Mouse (Mus musculus): ENCODE data around the gene Ccdc163. TPM values are rescaled to one million over a fixed set of nuclear protein-coding genes. Genes with fewer than 3 reads are reported as not detected.

Gene Ccdc163
- polyA plus RNA-seq, 1 experiment from 2014 or later, result 38.5 TPM

DNA sequence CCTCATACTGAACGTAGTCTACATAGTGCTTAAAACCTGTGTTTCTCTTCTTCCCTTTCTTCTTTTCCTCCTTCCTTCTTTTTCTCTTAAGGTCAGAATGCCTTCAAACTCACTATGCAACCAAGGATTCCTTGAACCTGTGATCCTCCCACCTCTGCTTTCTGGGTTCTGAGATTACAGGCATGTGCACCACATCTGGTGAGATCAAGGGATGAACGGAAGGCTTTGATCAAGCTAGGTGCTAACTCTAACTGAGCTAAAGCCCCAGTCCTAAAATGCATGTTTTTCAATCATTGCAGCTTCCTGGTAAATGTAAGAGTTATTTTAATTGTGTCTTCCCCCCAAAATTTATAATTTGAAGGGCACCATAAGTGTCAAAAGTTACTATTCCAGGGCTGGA is 26.7 kb downstream of the Ccdc163 start:
- no peak for DNase-seq (ENCODE audit: low spot score)
- H3K27me3 ChIP-seq (replicated peaks; ENCODE audit: low read depth, poor library complexity, severe bottlenecking), result no peaks in the 10 kb centered on the region
- H3K4me3 ChIP-seq, result no peak overlapping the region
- no peak overlapping the region for H3K27ac ChIP-seq (replicated peaks)
- 90% methylated on average over 2 of the region's 2 CpGs for WGBS
- peaks cover 6% of the 10 kb centered on the region; the same call in 1 of the 2 replicates for H3K4me1 ChIP-seq
- H3K9me3 ChIP-seq, result no peaks in the 10 kb centered on the region
- H3K36me3 ChIP-seq (replicated peaks), result no peaks in the 10 kb centered on the region

DNA sequence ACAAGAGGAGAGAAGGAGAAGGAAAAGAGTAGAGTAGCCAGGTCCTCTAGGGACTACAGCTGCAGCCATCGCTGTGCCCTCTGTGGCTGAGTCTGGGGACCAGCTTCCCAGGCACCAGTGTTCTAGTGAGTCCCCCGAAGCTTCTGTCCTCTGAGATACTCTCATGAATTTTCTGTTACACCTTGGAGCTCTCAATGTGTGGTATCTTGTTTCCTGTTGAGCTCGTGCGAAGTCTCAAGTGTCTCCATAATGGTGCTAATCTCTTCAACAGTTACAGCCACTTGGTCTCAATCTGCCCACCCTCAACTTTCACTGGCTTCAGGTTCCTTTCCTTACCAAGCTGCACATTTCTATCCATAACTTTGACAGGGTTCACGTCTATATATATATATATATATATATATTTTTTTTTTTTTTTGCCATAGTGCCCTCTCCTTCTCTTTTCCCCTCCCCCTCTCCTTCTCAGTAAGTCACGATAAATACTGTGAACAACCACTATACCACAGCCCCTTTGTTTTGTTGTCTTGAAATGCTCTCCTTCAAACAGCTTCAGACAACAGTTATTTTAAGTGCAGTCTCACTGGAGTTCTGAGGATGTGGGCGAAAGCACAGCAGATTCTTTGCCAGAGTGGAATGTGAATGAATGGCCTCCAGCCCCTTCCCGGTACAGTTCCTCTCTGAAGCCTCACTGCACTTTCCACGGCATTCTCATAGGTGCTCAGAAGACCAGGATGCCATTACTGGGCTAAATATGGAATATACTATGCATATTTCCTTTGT is 30.9 kb downstream of the Ccdc163 start:
- Histone ChIP-seq H3K9me3 (no peaks in the 10 kb centered on the region), H3K36me3 (replicated peaks) (no peaks in the 10 kb centered on the region), H3K27me3 (replicated peaks; ENCODE audit: low read depth, poor library complexity, severe bottlenecking) (no peaks in the 10 kb centered on the region), H3K27ac (replicated peaks) (no peak overlapping the region), H3K4me1 (peaks cover 6% of the 10 kb centered on the region; the same call in 1 of the 2 replicates), H3K4me3 (no peak overlapping the region)
- DNase-seq (ENCODE audit: low spot score), result no peak
- WGBS, result 84% methylated on average over 9 of the region's 9 CpGs

DNA sequence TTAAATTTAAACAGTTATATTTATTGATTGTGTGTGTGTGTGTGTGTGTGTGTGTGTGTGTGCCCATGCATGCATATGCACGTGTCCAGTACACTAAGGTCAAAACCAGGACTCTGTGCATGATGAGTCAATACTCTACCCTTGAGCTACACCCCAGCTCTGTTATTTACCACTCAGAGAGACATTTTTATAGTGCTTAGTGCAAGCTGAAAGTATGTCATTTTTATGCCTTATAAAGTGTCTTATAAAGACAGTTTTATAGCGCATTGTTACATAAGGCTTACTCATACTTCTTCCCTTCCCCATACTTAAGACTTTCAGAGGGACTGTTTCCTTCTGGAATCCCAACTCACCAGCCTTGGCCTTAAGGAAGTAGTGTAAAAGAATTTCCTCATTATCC is 41.4 kb downstream of the Ccdc163 start:
- Histone ChIP-seq H3K4me1 (no peaks in the 10 kb centered on the region), H3K9me3 (no peaks in the 10 kb centered on the region), H3K27me3 (replicated peaks; ENCODE audit: low read depth, poor library complexity, severe bottlenecking) (no peaks in the 10 kb centered on the region), H3K4me3 (no peak overlapping the region), H3K36me3 (replicated peaks) (no peaks in the 10 kb centered on the region), H3K27ac (replicated peaks) (no peak overlapping the region)
- WGBS, result 89% methylated on average over 2 of the region's 2 CpGs
- no peak for DNase-seq (ENCODE audit: low spot score)

DNA sequence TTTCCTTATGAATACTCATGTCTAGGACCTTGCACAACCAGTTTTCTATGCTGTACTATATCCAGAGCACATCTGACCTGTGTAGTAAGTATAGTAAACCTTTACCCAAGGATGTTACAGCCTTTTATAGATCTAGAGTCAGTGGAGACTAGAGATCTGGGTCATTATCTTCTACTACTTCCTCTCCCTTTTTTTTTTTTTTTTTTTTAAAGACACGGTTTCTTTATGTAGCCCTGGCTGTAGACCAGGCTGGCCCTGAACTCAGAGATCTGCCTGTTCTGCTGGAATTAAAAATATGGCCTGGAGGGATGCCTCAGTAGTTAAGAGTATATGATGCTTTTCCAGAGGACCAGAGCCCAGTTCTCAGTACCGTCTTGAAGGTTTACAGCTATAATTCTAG is 53.6 kb downstream of the Ccdc163 start:
- no peak for DNase-seq (ENCODE audit: low spot score)
- 0 out of 2 replicates have a peak, but pooled peaks cover 4% of the 10 kb centered on the region for H3K36me3 ChIP-seq (replicated peaks)
- WGBS, result 86% methylated on average over 2 of the region's 2 CpGs
- H3K9me3 ChIP-seq, result no peaks in the 10 kb centered on the region
- no peak overlapping the region for H3K27ac ChIP-seq (replicated peaks)
- H3K27me3 ChIP-seq (replicated peaks; ENCODE audit: low read depth, poor library complexity, severe bottlenecking), result no peaks in the 10 kb centered on the region
- H3K4me3 ChIP-seq, result no peak overlapping the region
- no peaks in the 10 kb centered on the region for H3K4me1 ChIP-seq

DNA sequence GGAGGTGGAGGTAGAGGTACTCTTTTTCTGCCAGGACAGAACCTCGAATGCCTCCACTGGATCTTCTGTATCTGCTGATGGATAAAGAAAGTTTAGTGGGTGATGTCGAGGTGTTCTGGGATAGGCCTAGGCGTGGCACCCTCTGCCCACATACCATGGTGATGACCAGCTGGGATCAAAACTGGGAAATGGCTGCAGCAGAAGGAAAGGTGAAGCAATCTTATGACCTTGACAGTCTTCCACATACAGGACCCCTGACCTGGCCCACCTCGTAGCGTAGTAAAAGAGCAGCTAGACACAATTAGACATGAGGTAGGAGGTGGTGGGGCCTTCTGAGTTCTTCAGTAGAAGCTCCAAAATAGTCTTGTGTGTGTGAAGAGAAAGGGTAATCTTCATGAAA is 55.7 kb downstream of the Ccdc163 start:
- 89% methylated on average over 5 of the region's 5 CpGs for WGBS
- Histone ChIP-seq H3K4me1 (no peaks in the 10 kb centered on the region), H3K27me3 (replicated peaks; ENCODE audit: low read depth, poor library complexity, severe bottlenecking) (no peaks in the 10 kb centered on the region)

DNA sequence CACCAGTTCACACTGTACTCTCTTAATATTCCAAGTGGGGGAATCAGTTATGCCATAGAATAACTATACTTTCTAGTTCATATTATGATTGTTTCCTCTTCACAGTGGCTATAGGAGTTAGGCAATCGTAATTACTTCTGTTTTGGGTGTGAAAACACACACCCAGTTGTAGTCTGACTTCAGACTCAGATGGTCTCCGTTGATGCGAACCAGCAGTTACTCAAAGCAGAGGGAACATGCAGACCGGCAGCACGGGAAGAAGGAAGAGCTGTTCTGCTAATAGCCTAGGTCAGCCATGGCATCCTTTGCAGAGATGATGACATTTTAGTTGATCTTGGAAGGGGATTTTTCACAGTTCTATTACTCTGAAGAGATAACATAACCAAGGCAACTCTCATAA is 60.2 kb downstream of the Ccdc163 start:
- Histone ChIP-seq H3K9me3 (no peaks in the 10 kb centered on the region), H3K4me1 (no peaks in the 10 kb centered on the region), H3K27ac (replicated peaks) (no peak overlapping the region), H3K36me3 (replicated peaks) (no peaks in the 10 kb centered on the region), H3K27me3 (replicated peaks; ENCODE audit: low read depth, poor library complexity, severe bottlenecking) (no peaks in the 10 kb centered on the region), H3K4me3 (no peak overlapping the region)
- DNase-seq (ENCODE audit: low spot score), result no peak
- 85% methylated on average over 5 of the region's 5 CpGs for WGBS

More for the DNA sequence above, 55.7 kb downstream of the Ccdc163 start:
- Histone ChIP-seq H3K9me3 (no peaks in the 10 kb centered on the region), H3K4me3 (no peak overlapping the region), H3K27ac (replicated peaks) (no peak overlapping the region), H3K36me3 (replicated peaks) (no peaks in the 10 kb centered on the region)
- no peak for DNase-seq (ENCODE audit: low spot score)

DNA sequence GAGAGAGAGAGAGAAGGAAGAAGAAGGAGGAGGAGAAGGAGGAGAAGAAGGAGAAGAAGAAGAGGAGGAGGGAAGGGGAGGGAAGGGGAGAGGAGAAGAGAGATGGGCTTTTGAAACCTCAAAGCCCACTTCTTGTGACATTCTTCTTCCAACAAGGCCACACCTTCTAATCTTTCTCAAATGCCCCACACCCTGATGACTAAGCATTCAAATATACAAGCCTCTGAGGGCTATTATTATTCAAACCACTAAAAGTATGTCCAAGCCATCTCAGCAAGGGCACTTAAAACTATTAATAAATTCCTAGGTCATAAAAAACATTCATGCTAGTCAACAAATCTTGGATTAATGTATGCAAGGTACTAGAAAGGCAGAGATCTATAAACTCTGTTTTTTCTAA is 60.8 kb downstream of the Ccdc163 start:
- DNase-seq (ENCODE audit: low spot score), result no peak
- H3K27ac ChIP-seq (replicated peaks), result no peak overlapping the region
- no peak overlapping the region for H3K4me3 ChIP-seq
- H3K27me3 ChIP-seq (replicated peaks; ENCODE audit: low read depth, poor library complexity, severe bottlenecking), result no peaks in the 10 kb centered on the region
- no peaks in the 10 kb centered on the region for H3K4me1 ChIP-seq
- H3K9me3 ChIP-seq, result no peaks in the 10 kb centered on the region
- no peaks in the 10 kb centered on the region for H3K36me3 ChIP-seq (replicated peaks)

DNA sequence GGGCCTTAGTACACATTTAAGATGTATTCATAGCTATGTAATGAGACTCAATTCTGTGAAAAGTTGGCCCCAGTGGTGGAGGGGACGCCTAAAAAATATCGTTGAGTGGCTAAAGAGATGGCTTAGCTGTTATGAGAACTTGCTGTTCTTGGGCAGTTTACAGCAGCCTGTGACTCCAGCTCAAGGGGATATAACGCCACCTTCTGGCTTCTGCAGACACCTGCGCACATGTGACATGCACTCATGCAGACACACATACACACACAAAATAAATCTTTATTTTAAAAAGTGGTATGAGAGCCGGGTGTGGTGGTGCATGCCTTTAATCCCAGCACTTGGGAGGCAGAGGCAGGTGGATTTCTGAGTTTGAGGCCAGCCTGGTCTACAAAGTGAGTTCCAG is 68.1 kb downstream of the Ccdc163 start:
- 91% methylated on average over 5 of the region's 5 CpGs for WGBS
- Histone ChIP-seq H3K9me3 (no peaks in the 10 kb centered on the region), H3K4me1 (peaks cover 2% of the 10 kb centered on the region; the same call in 1 of the 2 replicates), H3K27ac (replicated peaks) (no peak overlapping the region), H3K36me3 (replicated peaks) (no peaks in the 10 kb centered on the region), H3K27me3 (replicated peaks; ENCODE audit: low read depth, poor library complexity, severe bottlenecking) (no peaks in the 10 kb centered on the region), H3K4me3 (no peak overlapping the region)
- no peak for DNase-seq (ENCODE audit: low spot score)

DNA sequence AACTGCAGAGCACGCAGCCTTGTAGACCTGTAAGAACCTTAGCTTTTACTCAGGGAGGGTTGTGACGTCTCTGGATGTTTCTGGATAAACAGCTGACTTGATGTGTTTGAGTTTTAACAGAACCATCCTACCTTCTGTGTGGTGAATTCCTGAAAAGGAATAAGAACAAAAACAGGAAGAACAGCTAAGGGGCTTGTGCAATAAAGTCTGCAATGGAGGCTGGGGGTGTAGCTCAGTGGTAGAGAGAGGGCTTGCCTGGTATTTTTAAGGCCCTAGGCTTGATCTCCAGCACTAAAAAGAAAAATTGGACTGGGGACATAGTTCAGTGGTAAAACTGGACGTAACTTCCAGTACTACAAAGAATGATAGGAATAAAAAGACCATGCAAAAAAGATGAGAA is 68.8 kb downstream of the Ccdc163 start:
- Histone ChIP-seq H3K27ac (replicated peaks) (no peak overlapping the region), H3K27me3 (replicated peaks; ENCODE audit: low read depth, poor library complexity, severe bottlenecking) (no peaks in the 10 kb centered on the region), H3K36me3 (replicated peaks) (no peaks in the 10 kb centered on the region), H3K4me1 (peaks cover 6% of the 10 kb centered on the region), H3K4me3 (no peak overlapping the region), H3K9me3 (no peaks in the 10 kb centered on the region)
- DNase-seq (ENCODE audit: low spot score), result no peak
- 93% methylated on average over 3 of the region's 3 CpGs for WGBS

DNA sequence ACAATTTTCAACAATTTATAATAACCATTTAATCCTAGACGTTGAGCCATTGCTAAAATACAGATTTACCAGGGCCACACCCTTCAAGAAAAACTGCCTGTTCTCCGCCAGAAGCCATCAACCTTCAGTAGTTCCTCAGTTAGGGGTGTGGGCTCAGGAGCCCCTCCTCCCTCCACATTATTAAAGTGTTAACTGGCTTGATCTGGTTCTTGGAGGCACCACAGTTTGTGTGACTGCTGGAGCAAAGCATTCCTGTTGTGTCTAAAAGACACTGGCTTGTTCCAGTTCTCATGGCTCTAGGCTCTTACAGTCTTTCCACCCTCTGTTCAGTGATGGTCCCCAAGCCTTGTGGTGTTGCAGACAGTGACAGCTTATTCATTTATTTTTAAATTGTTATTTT is 72.2 kb downstream of the Ccdc163 start:
- Histone ChIP-seq H3K4me1 (peaks cover 10% of the 10 kb centered on the region), H3K36me3 (replicated peaks) (no peaks in the 10 kb centered on the region), H3K27me3 (replicated peaks; ENCODE audit: low read depth, poor library complexity, severe bottlenecking) (no peaks in the 10 kb centered on the region), H3K9me3 (no peaks in the 10 kb centered on the region), H3K27ac (replicated peaks) (no peak overlapping the region), H3K4me3 (no peak overlapping the region)
- DNase-seq (ENCODE audit: low spot score), result no peak
- WGBS, result 78% methylated on average over 2 of the region's 2 CpGs

DNA sequence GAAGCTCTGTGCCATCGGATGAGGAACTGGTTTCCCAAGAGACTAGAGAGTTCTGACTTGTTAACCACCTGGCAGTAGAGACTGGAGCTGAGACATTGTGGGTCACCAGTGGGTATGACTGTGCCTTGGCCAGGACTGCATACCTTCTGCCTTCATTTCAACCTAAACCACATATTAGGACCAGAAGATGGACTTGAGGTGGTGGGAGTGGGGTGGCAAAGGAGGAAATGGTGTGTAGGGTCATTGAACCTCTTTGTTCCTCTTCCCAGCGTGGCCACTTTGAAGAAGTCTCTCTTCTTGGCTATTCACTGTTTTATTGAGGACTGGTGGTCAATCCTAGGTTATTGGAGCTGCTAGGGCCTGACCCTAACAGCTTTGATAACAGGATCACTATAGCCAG is 73.1 kb downstream of the Ccdc163 start:
- Histone ChIP-seq H3K27ac (replicated peaks) (no peak overlapping the region), H3K4me3 (no peak overlapping the region), H3K9me3 (no peaks in the 10 kb centered on the region), H3K36me3 (replicated peaks) (no peaks in the 10 kb centered on the region), H3K4me1 (peaks cover 10% of the 10 kb centered on the region), H3K27me3 (replicated peaks; ENCODE audit: low read depth, poor library complexity, severe bottlenecking) (no peaks in the 10 kb centered on the region)
- DNase-seq (ENCODE audit: low spot score), result no peak
- 46% methylated on average over 2 of the region's 2 CpGs for WGBS

DNA sequence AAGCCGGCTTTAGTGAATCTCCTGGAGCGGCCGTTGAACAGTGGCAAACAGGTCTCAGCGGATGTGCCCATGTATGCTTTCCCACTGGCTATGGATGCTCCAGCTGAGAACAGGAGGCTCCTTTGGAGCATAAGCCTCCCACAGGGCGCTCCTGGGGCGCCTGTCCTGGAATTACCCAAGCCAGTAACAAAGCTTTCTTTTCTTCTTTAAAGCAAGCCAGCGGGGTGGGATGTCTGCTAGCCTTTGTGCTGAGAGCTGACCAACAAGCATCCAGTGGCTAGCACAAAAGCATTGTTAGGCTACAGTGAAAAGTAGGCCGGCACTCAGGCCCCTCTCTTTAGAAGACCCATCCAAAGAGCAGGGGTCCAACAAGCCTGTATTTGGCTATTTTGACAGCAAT is 73.9 kb downstream of the Ccdc163 start:
- peak; percentile 23 for DNase-seq (ENCODE audit: low spot score)
- no peak overlapping the region for H3K4me3 ChIP-seq

DNA sequence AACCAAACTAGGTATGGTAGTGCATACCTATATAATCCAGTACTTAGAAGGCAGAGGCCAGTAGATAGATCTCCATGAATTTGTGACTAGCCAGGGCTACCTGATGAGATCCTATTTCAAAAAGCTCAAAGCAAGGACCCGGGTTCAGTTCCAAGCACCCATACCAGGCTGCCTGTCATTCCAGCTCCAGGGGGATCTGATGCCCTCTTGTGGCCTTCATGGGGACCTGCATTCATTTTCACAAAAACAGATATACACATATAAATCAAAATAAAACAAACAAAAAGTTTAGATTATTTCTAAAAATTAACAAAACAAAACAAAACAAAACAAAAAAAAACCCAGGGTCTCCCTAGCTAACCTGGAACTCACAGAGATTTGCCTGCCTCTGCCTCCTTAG is 78.3 kb downstream of the Ccdc163 start:
- 96% methylated on average over 1 of the region's 1 CpGs for WGBS
- Histone ChIP-seq H3K27ac (replicated peaks) (no peak overlapping the region), H3K27me3 (replicated peaks; ENCODE audit: low read depth, poor library complexity, severe bottlenecking) (no peaks in the 10 kb centered on the region), H3K4me3 (no peak overlapping the region), H3K9me3 (0 out of 2 replicates have a peak, but pooled peaks cover 3% of the 10 kb centered on the region), H3K36me3 (replicated peaks) (no peaks in the 10 kb centered on the region), H3K4me1 (peaks cover 14% of the 10 kb centered on the region)
- DNase-seq (ENCODE audit: low spot score), result no peak

More for the DNA sequence above, 73.9 kb downstream of the Ccdc163 start:
- Histone ChIP-seq H3K4me1 (peaks cover 10% of the 10 kb centered on the region), H3K27me3 (replicated peaks; ENCODE audit: low read depth, poor library complexity, severe bottlenecking) (no peaks in the 10 kb centered on the region), H3K9me3 (0 out of 2 replicates have a peak, but pooled peaks cover 3% of the 10 kb centered on the region), H3K27ac (replicated peaks) (peak overlapping the region; percentile 37; the same call in 1 of the 2 replicates), H3K36me3 (replicated peaks) (no peaks in the 10 kb centered on the region)
- WGBS, result 7% methylated on average over 8 of the region's 8 CpGs
